Mouse (Mus musculus): ENCODE data around the gene Ktn1.

The Ktn1 gene

DNA sequence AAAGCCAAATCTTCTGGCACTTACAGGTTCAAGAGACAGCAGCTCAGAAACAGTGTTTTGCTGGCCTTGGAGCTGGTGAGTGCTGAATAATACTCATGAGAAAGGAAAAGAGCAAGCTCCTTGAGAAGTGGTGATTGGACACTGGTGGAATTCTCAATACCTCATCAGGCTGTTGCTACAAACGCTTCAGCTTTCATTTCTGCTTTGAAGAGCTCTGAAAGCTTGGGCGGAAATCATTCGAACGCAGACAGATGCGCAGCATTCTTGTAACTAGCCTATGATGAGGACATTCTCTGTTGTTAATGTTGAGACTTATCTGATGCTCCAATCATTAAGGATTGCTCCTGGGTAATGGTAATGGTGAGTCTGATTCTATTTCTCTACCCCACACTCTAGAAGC is at the start of gene Ktn1:
Gene Ktn1 (plus strand): TSS at position 231 of the 400 bp plus-strand sequence.
- H3K27me3 ChIP-seq (ENCODE audit: control insufficient read depth, insufficient read depth, low read length, poor library complexity, severe bottlenecking) = no peaks in the 10 kb centered on the region

DNA sequence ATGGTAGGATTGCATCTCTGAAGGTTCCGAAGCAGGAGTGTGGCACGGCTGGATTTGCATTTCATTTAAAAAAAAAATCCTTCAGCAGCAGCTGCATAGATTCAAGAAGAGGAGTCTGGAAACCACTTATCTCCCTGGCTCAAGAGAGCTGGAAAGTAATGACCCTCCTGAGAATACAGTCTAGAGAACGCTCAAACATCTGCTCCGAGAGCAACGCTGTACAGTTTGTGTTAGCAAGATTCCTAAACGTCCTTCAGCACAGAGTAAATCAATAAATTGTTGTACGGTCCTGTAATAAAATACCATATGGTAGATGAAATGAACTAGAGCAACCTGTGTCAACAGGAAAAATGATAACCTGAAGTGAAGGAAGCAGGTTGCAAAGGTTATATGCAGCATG is 35.0 kb upstream of the Ktn1 start:
- Histone ChIP-seq H3K27me3 (ENCODE audit: control insufficient read depth, insufficient read depth, low read length, poor library complexity, severe bottlenecking) (no peaks in the 10 kb centered on the region), H3K36me3 (ENCODE audit: control insufficient read depth, insufficient read depth, low read length, poor library complexity, severe bottlenecking) (no peaks in the 10 kb centered on the region)
- no peak for DNase-seq (ENCODE audit: low read depth, low spot score)

More for the DNA sequence above, at the start of gene Ktn1:
- DNase-seq (ENCODE audit: low read depth, low spot score) = peak; percentile 63
- H3K36me3 ChIP-seq (ENCODE audit: control insufficient read depth, insufficient read depth, low read length, poor library complexity, severe bottlenecking) = no peaks in the 10 kb centered on the region

DNA sequence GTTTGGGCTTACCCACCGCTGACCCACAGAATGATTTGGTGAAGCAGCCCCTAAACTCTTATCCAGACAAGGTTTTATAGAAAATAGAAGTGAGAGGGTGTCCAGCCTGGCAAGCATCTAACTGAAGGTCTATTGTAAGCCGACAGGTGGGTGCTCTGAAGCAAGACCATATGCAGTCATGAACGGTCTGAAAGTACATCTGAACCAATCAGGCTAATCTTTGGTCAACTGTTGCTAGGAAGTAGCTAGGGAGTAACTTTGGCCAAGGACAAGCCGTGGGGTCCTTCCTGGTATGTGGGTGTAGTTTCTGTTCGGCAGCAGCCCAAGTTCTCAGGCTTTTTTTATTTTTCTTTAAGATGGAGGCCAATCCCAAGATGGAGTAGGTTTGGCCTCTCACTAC is 29.4 kb upstream of the Ktn1 start:
- H3K27me3 ChIP-seq (ENCODE audit: control insufficient read depth, insufficient read depth, low read length, poor library complexity, severe bottlenecking) = no peaks in the 10 kb centered on the region
- DNase-seq (ENCODE audit: low read depth, low spot score) = peak; percentile 86
- no peaks in the 10 kb centered on the region for H3K36me3 ChIP-seq (ENCODE audit: control insufficient read depth, insufficient read depth, low read length, poor library complexity, severe bottlenecking)

DNA sequence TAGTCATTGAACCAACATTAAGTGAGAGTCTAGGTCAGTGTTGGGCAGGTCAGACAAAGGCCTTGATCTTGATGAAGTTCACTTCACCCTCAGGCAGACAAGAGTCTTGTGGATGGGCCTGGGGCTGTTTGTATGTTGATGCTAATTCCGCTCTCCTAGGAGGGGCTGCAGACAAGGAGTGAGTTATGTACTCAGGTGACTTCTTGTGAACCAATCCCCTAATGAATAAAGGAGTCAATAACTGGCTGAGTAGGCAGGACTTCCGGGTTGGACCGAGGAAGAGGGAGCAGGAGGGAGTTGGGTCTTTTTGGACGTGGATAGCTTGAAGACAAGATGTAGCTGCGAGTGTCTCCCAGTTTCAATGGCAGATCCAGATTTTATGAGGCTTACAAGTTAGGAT is 26.3 kb upstream of the Ktn1 start:
- DNase-seq (ENCODE audit: low read depth, low spot score) = no peak
- no peaks in the 10 kb centered on the region for H3K27me3 ChIP-seq (ENCODE audit: control insufficient read depth, insufficient read depth, low read length, poor library complexity, severe bottlenecking)

DNA sequence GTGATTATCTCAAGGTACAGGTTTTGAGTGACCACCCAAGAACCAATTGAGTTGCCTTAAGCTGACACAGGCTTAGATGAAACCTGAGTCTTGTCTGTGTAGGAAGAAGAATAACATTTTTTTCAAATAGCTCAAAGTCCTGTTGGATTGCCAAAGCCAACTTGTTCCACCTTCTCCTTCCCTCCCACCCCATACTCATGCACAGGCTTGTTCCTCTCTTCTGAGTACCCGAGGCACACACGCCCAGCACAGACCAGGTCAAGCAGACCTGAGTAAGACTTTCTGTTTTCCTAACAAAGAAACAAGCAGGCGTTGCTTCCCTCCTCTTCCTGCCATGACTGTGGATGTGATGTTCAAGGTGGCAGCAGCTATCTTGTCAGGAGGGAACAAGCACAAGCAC is 23.4 kb upstream of the Ktn1 start:
- no peaks in the 10 kb centered on the region; the same call in 1 of the 2 replicates for H3K36me3 ChIP-seq (ENCODE audit: control insufficient read depth, insufficient read depth, low read length, poor library complexity, severe bottlenecking)
- DNase-seq (ENCODE audit: low read depth, low spot score) = no peak
- 0 out of 2 replicates have a peak, but pooled peaks cover 1% of the 10 kb centered on the region for H3K27me3 ChIP-seq (ENCODE audit: control insufficient read depth, insufficient read depth, low read length, poor library complexity, severe bottlenecking)

More for the DNA sequence above, 26.3 kb upstream of the Ktn1 start:
- H3K36me3 ChIP-seq (ENCODE audit: control insufficient read depth, insufficient read depth, low read length, poor library complexity, severe bottlenecking) = no peaks in the 10 kb centered on the region

DNA sequence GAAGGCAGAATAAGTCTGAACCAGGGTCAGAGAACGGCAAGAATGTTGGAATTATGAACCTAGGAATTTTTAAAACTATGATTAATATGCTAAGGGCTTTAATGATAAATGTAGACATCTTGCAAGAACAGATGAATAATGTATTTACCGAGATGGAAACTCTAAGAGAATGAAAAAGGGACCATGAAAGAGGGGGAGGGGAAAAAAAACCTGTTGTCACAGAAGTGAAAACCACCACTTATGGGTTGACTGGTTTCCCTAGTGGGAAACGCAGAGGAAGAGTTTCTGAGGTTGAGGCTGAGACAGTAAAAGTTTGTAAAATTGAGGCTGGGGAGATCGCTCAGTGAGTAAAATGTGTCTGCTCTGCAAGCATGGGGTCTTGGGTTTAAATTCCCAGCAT is 22.1 kb upstream of the Ktn1 start:
- Histone ChIP-seq H3K36me3 (ENCODE audit: control insufficient read depth, insufficient read depth, low read length, poor library complexity, severe bottlenecking) (no peaks in the 10 kb centered on the region; the same call in 1 of the 2 replicates), H3K27me3 (ENCODE audit: control insufficient read depth, insufficient read depth, low read length, poor library complexity, severe bottlenecking) (0 out of 2 replicates have a peak, but pooled peaks cover 1% of the 10 kb centered on the region)
- DNase-seq (ENCODE audit: low read depth, low spot score) = peak; percentile 61

DNA sequence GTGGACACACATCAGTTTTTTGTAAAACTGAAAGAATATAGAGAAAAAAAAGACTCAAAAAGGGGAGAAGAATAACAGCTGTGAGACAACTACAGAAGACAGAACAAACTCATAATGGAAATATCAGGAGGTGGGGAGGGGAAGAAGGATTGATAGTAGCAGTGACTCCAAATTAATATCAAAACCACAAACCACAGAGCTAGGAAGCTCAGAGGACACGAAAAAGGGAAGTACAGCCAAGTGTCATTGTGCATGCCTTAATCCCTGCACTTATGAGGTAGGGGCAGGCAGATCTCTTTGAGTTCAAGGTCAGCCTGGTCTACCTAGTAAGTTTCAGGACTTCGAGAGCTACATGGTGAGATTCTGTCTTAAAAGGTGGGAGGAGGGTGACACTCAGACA is 21.4 kb upstream of the Ktn1 start:
- H3K27me3 ChIP-seq (ENCODE audit: control insufficient read depth, insufficient read depth, low read length, poor library complexity, severe bottlenecking) = 0 out of 2 replicates have a peak, but pooled peaks cover 1% of the 10 kb centered on the region
- no peaks in the 10 kb centered on the region; the same call in 1 of the 2 replicates for H3K36me3 ChIP-seq (ENCODE audit: control insufficient read depth, insufficient read depth, low read length, poor library complexity, severe bottlenecking)
- DNase-seq (ENCODE audit: low read depth, low spot score) = peak; percentile 58

DNA sequence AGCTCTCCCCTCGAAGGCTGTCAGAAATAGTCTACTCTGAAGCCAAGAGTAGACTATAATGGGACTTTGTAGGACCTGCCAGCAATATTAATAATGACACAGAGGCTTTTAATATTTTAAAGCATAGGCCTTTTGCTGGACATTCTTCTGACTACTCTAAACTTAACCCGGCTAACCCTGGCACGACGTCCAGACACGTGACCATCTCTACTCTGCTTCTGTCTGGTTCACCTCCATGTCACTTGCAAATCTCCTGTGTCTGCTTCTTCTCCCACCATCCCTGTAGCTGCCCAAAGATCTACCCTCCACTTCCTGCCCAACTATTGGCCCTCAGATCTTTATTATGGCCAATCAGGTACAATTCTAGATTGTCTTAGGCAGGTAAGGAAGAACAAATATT is 20.9 kb upstream of the Ktn1 start:
- DNase-seq (ENCODE audit: low read depth, low spot score) = no peak
- H3K27me3 ChIP-seq (ENCODE audit: control insufficient read depth, insufficient read depth, low read length, poor library complexity, severe bottlenecking) = 0 out of 2 replicates have a peak, but pooled peaks cover 1% of the 10 kb centered on the region
- no peaks in the 10 kb centered on the region; the same call in 1 of the 2 replicates for H3K36me3 ChIP-seq (ENCODE audit: control insufficient read depth, insufficient read depth, low read length, poor library complexity, severe bottlenecking)

DNA sequence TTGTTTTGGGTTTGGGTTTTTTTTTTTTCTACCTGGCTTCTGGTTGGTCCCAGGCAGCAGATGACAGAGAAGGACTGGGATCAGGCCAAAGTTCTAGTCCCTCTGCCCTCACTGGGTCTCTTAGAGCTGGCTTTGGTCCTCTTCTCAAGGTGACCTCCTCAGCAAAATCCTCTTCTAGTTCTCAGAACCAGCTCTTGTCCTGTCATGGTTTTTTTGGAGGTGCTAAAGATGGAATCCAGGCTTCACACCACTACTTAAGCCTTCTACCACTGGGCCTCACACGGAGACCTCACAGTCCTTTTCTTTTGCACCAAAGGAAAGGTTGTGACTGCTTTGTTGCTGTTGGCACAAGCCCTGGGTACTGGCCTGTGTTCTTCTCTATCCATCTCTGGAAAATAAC is 15.8 kb upstream of the Ktn1 start:
- DNase-seq (ENCODE audit: low read depth, low spot score) = no peak
- H3K36me3 ChIP-seq (ENCODE audit: control insufficient read depth, insufficient read depth, low read length, poor library complexity, severe bottlenecking) = no peaks in the 10 kb centered on the region; the same call in 1 of the 2 replicates
- 0 out of 2 replicates have a peak, but pooled peaks cover 1% of the 10 kb centered on the region for H3K27me3 ChIP-seq (ENCODE audit: control insufficient read depth, insufficient read depth, low read length, poor library complexity, severe bottlenecking)

DNA sequence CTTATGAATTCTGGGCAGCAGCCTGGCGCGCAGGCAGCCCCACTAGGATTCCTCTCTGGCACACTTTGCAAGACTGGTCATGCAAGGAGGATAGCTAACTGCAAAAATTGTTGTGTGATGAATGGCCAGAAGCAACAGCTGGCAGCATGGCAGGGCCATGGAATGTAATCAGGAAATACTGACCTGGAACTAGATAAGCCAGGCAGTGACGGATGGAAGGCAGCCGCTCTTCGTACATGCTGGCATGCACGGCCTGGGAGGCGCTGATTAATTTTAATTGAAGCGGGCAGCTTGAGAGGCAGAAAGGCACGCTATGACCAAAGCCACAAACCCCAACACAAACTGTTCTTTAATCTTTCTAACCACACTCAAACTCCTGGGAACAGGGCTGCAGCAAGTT is 13.8 kb upstream of the Ktn1 start:
- Histone ChIP-seq H3K27me3 (ENCODE audit: control insufficient read depth, insufficient read depth, low read length, poor library complexity, severe bottlenecking) (no peaks in the 10 kb centered on the region), H3K36me3 (ENCODE audit: control insufficient read depth, insufficient read depth, low read length, poor library complexity, severe bottlenecking) (no peaks in the 10 kb centered on the region)
- DNase-seq (ENCODE audit: low read depth, low spot score) = no peak

DNA sequence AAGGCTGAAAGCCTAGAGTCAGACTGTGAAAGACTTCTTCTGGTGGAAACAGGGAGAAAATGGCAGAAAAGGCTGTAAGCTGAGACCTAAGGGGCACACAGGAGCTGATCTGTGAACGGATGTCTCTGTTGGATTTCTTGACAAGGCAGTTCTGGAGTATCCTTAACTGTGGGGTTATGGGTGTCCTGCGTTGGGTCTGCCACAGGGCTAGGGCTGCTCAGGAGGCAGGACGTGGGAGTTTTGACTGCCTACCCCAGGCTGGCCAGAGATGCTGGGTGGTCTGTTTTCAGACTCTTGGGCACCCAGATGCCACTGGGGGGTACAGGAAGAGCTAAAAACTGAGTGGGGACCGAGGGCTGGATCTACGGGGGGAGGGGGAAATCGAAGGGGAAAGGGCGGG is 13.4 kb upstream of the Ktn1 start:
- H3K36me3 ChIP-seq (ENCODE audit: control insufficient read depth, insufficient read depth, low read length, poor library complexity, severe bottlenecking) = no peaks in the 10 kb centered on the region

DNA sequence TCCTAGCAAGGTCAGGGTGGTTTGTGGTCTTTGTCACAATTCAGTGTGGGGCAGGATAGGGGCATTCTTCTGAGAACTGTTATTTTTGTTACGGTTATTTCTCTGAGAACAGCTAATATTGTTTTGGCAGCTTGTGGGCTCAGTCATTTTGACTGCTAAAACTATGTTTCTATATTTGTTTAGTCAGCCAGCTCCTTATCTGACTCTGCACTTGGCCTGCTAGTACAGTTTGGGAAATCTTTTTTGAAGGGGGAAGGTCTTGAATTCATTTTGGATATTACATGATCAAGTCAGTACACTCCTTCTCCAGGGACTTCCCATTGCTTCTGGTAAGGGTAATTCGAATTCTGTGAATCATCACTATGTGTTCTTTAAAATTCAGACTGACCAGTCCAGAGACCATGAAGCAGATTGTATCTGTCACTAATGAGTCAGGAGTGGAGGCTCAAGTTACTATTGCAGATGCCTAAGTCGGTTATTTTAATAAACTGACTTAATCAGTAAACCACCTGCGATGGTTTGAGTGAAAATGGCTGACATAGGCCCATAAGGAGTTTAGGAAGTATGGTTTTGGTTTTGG is 9.8 kb upstream of the Ktn1 start:
- H3K27me3 ChIP-seq (ENCODE audit: control insufficient read depth, insufficient read depth, low read length, poor library complexity, severe bottlenecking) = no peaks in the 10 kb centered on the region
- H3K36me3 ChIP-seq (ENCODE audit: control insufficient read depth, insufficient read depth, low read length, poor library complexity, severe bottlenecking) = no peaks in the 10 kb centered on the region
- DNase-seq (ENCODE audit: low read depth, low spot score) = no peak

More for the DNA sequence above, 13.4 kb upstream of the Ktn1 start:
- DNase-seq (ENCODE audit: low read depth, low spot score) = no peak
- H3K27me3 ChIP-seq (ENCODE audit: control insufficient read depth, insufficient read depth, low read length, poor library complexity, severe bottlenecking) = no peaks in the 10 kb centered on the region

DNA sequence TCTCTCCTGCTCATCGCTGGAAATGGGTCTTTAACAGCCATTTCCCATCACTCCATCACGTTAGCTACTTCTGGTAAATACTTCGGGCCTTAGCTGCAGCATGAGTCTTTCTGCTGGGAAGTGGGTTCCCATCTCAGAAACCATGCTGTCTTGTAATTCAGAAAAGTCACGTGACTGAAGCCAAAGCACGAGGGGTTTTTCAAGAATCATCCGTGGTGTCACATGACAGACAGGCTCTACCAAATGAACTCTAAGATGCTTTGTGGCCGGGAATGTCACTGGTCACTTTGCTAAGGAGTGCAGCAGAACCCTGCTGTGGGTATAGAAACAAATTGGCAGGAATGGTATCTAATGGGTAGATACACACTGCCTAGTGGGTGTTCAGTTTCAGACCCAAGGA is 2.6 kb upstream of the Ktn1 start:
- Histone ChIP-seq H3K36me3 (ENCODE audit: control insufficient read depth, insufficient read depth, low read length, poor library complexity, severe bottlenecking) (no peaks in the 10 kb centered on the region), H3K27me3 (ENCODE audit: control insufficient read depth, insufficient read depth, low read length, poor library complexity, severe bottlenecking) (no peaks in the 10 kb centered on the region)
- DNase-seq (ENCODE audit: low read depth, low spot score) = no peak

DNA sequence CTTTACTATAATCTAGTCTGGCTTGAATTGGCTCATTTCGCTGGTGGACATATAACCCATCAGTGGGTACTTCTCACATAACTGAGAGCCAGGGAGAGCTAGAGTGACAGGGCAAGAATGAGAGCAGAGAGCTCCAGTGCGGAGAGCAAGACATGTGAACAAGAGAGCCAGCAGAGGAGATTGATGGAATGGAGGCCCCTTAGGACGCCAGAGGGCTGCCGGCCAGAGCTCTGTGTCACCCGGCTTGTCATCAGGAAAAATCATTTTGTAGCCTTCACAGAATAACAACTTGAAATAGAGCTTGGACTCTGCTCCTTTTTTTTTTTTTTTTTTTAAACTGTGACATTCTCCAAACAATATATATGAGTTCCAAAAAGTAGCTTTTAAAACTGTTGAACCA is 2.0 kb upstream of the Ktn1 start:
- H3K36me3 ChIP-seq (ENCODE audit: control insufficient read depth, insufficient read depth, low read length, poor library complexity, severe bottlenecking) = no peaks in the 10 kb centered on the region
- no peak for DNase-seq (ENCODE audit: low read depth, low spot score)
- H3K27me3 ChIP-seq (ENCODE audit: control insufficient read depth, insufficient read depth, low read length, poor library complexity, severe bottlenecking) = no peaks in the 10 kb centered on the region

DNA sequence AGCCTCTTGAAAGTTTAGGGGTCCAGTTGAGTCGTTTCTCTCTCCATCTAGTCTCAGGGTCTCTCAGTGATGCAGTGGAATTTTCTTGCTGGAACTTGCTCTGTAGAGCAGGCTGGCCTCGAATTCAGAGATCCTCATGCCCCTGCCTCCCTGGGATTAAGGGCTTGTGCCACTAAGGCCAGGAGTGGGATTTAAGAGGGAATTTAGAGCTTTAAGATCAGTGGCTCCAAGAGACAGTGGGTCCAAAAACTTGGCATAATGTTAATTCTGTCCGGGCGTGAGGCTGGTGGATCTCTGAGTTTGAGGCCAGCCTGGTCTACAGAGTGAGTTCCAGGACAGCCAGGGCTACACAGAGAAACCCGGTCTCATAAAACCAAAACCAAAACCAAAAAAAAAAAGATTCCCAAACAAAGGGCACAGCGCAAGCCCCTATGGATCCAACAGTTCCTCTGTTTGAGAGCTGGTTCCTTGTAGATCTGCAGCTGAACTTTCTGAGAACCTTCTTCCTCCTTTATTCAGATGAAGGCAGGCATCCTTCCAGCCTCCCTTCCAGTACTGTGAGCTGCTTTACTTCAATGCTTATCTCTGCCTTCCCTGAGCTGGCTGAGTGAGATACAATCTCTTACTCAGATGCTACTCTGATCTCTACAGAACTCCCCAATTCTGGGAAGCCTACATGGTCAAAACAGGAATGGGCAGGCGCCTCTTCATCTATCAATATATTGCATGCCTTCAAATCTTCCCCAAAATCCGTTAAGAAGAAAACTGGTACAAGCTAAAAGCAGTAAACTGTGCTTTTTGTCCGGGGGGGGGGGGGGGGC is 1.3 kb upstream of the Ktn1 start:
- Histone ChIP-seq H3K27me3 (ENCODE audit: control insufficient read depth, insufficient read depth, low read length, poor library complexity, severe bottlenecking) (no peaks in the 10 kb centered on the region), H3K36me3 (ENCODE audit: control insufficient read depth, insufficient read depth, low read length, poor library complexity, severe bottlenecking) (no peaks in the 10 kb centered on the region)
- DNase-seq (ENCODE audit: low read depth, low spot score) = no peak
